Mouse (Mus musculus) stomach, postnatal 0 days (tissue): ENCODE measurements around the gene Cog2. TPM values are rescaled to one million over a fixed set of nuclear protein-coding genes. Genes with fewer than 3 reads are reported as not detected.

Source experiments
- ATAC-seq: fragments of 200-750 bp; cut with Nextera tagmentation; 2 replicates; pipeline ENCODE4 v1.8.0; 2017; ENCODE audit not compliant: low FRiP score, low TSS enrichment
- DNase-seq: peaks from one replicate; pipeline ENCODE4 v3.0.0-alpha.2; 2016; ENCODE audit warnings: low spot score
- H3K27ac ChIP-seq: fragments of 300-500 bp; sonication (generic); replicated peaks from 2 replicates; pipeline ENCODE4 v1.5.1; 2014; ENCODE audit warnings: mild to moderate bottlenecking, control low read depth
- H3K27me3 ChIP-seq: fragments of 300-500 bp; sonication (generic); 2 replicates; pipeline ENCODE4 v1.6.1; 2014; ENCODE audit warnings: low read length; ENCODE audit not compliant: control insufficient read depth, insufficient read depth
- H3K36me3 ChIP-seq: fragments of 300-500 bp; sonication (generic); 2 replicates; pipeline ENCODE4 v1.6.1; 2014; ENCODE audit warnings: low read length, mixed read lengths; ENCODE audit not compliant: control insufficient read depth, insufficient read depth
- H3K4me1 ChIP-seq: fragments of 300-500 bp; sonication (generic); replicated peaks from 2 replicates; pipeline ENCODE4 v1.6.1; 2014; ENCODE audit warnings: antibody characterized with exemption; ENCODE audit not compliant: control insufficient read depth, insufficient read depth
- H3K4me2 ChIP-seq: fragments of 300-500 bp; sonication (generic); replicated peaks from 2 replicates; pipeline ENCODE4 v1.6.1; 2014; ENCODE audit warnings: low read depth, mild to moderate bottlenecking, control low read depth, moderate library complexity
- H3K4me3 ChIP-seq: fragments of 300-500 bp; sonication (generic); 2 replicates; pipeline ENCODE4 v1.5.1; 2014; ENCODE audit warnings: low read depth, low read length, control low read depth
- H3K9ac ChIP-seq: fragments of 300-500 bp; sonication (generic); 2 replicates; pipeline ENCODE4 v1.6.1; 2014; ENCODE audit warnings: mild to moderate bottlenecking, low read length, control low read depth, mixed read lengths
- H3K9me3 ChIP-seq: fragments of 300-500 bp; sonication (generic); 2 replicates; pipeline ENCODE4 v1.6.1; 2016; ENCODE audit warnings: low read length; ENCODE audit not compliant: control insufficient read depth
- CTCF ChIP-seq: IDR thresholded peaks from 2 replicates; pipeline ENCODE4 v1.5.1; 2016; ENCODE audit warnings: antibody characterized with exemption, low read depth, mild to moderate bottlenecking, moderate library complexity
- EP300 ChIP-seq: optimal IDR thresholded peaks from 2 replicates; pipeline ENCODE3; 2016; ENCODE audit warnings: antibody characterized with exemption
- WGBS: fragments of 180-500 bp; shearing (Covaris S2); extraction: QIAGEN DNeasy Blood & Tissue Kit; methylation state at CpG from one replicate; pipeline ENCODE4 v1.1.7; 2014; 5-methylcytosine and 5-hydroxymethylcytosine counted together
- polyA plus RNA-seq: library from polyadenylated mRNA; unstranded; fragments of >200 nt; fragmentation: Nextera tagmentation; extraction: Ambion mirVana; gene quantifications from 2 replicates; pipeline ENCODE4 v1.2.1, GENCODE M21; 2015

Cog2 gene
- polyA plus RNA-seq, 1 experiment from 2014 or later: 23.3 TPM

DNA sequence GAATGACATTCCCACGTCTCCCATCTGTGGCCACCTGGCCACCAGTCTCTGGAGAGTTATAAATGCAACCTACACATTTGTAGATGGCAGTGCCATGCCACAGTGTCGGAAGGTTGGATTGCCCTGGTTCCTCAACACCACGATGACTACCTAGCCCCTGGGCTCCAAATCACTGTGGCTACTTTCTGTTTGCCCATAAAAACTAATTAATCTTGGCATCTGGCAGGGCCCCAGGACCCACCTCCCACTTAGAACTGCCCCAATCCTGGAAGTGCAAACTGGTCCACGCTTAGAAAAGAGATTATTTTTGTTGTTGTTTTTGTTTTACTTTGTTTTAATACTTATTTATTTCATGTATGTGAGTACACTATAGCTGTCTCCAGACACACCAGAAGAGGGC is 24.3 kb upstream of the Cog2 start:
- no peak for DNase-seq
- H3K9me3 ChIP-seq: no peaks in the 10 kb centered on the region
- 81% methylated on average over 4 of the region's 4 CpGs for WGBS
- no peak overlapping the region for H3K9ac ChIP-seq
- no peak overlapping the region for H3K4me2 ChIP-seq
- no peak for ATAC-seq
- H3K36me3 ChIP-seq: no peaks in the 10 kb centered on the region
- TF ChIP-seq EP300 (no peak), CTCF (no peak)
- H3K4me1 ChIP-seq: no peaks in the 10 kb centered on the region
- H3K27me3 ChIP-seq: no peaks in the 10 kb centered on the region
- no peak overlapping the region for H3K4me3 ChIP-seq
- H3K27ac ChIP-seq: no peak overlapping the region

DNA sequence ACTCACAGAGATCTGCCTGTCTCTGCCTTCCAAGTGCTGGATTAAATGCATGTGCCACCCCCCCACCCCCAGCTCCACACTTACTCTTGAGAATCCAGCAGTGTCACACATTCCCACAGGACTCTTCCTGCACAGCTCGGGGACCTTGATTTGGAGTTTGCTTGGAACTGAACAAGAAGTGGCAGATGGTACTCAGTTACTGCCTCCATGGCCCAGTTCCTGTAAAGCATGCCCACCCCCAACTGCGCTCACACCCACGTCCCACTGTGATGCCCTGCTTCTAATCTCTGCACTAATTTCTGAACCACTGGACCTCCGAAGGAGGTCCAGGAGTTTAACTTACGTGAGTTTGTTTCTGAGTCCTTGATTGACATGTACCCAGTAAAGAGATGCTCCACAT is 23.7 kb upstream of the Cog2 start:
- Histone ChIP-seq H3K4me1 (no peaks in the 10 kb centered on the region), H3K4me3 (no peak overlapping the region), H3K9ac (no peak overlapping the region), H3K27ac (no peak overlapping the region), H3K4me2 (no peak overlapping the region), H3K27me3 (no peaks in the 10 kb centered on the region), H3K9me3 (no peaks in the 10 kb centered on the region), H3K36me3 (no peaks in the 10 kb centered on the region)
- DNase-seq: no peak
- 94% methylated on average over 5 of the region's 5 CpGs for WGBS
- ATAC-seq: no peak
- TF ChIP-seq EP300 (no peak), CTCF (no peak)

DNA sequence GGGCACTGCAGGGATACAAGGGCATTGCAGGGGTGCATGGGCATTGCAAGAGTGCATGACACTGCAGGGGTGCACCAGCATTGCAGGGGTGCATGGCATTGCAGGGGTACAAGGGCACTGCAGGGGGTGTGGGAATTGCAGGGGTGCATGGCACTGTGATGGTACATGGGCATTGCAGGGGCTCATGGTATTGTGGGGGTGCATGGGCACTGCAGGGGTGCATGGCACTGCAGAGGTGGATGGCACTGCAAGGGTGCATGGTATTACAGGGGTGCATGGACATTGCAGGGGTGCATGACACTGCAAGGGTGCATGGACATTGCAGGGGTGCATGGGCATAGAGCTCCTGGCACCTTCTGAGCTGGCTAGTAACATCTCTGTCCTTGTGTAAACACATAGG is 22.2 kb upstream of the Cog2 start:
- no peaks in the 10 kb centered on the region for H3K9me3 ChIP-seq
- TF ChIP-seq CTCF: no peak
- no peak for TF ChIP-seq EP300
- ATAC-seq: no peak
- H3K27me3 ChIP-seq: no peaks in the 10 kb centered on the region
- H3K4me2 ChIP-seq: no peak overlapping the region
- H3K27ac ChIP-seq: no peak overlapping the region
- no peaks in the 10 kb centered on the region for H3K36me3 ChIP-seq
- no peak overlapping the region for H3K4me3 ChIP-seq
- no peak overlapping the region for H3K9ac ChIP-seq
- no peaks in the 10 kb centered on the region for H3K4me1 ChIP-seq
- no peak for DNase-seq

DNA sequence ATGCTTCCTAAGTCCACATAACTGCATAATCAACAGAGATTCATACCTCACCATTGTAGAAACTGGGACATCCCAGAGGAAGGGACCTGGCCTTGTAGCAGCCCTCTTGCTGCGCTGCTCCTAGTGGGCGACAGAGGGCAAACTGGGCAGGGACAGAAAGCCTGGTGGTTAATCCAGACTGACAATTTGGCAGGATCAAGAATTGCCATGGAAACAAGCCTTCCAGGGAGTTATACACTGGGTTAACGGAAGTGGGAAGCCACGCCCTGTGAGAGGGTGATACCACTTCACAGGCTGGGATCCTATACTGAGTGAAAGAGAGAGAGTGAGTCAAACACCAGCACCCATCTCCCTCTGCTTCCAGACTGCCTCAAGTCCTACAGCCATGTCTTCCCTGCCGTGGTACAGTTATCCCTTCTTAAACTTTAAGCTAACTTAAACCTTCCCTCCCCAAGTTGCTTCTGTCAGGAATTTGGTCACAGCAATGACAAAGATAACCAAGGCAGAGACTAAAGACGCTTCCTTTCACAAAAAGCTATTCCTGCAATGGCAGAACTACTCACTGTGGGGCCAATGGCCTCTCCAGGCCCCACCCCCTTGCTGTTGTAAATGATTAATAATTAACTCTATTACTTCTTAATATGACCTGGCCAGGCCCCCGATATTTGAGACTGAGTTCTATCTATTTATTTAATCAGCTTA is 21.2 kb upstream of the Cog2 start:
- Histone ChIP-seq H3K9ac (no peak overlapping the region), H3K27ac (no peak overlapping the region), H3K4me1 (no peaks in the 10 kb centered on the region), H3K4me3 (no peak overlapping the region), H3K4me2 (no peak overlapping the region), H3K27me3 (no peaks in the 10 kb centered on the region), H3K9me3 (no peaks in the 10 kb centered on the region), H3K36me3 (no peaks in the 10 kb centered on the region)
- no peak for ATAC-seq
- TF ChIP-seq CTCF: no peak
- no peak for TF ChIP-seq EP300
- WGBS: 44% methylated on average over 7 of the region's 7 CpGs
- DNase-seq: no peak

DNA sequence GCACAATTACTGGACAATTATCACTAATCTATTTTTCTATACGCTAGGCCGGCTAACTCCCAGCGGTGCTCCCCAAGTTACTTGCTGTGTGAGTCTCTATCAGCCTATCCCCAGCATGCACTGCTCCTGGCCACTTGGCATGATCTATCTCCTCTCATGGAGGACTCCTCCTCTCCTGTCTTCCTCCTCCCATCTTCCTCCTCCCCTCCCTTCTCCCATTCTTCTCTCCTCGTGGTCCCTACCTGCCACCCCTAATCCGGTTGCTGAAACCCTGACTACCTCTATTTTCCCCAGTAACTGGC is 20.7 kb upstream of the Cog2 start:
- Histone ChIP-seq H3K4me1 (no peaks in the 10 kb centered on the region), H3K9me3 (no peaks in the 10 kb centered on the region), H3K36me3 (no peaks in the 10 kb centered on the region), H3K9ac (no peak overlapping the region), H3K4me2 (no peak overlapping the region), H3K27ac (no peak overlapping the region), H3K4me3 (no peak overlapping the region), H3K27me3 (no peaks in the 10 kb centered on the region)
- 48% methylated on average over 5 of the region's 5 CpGs for WGBS
- ATAC-seq (no peak), DNase-seq (no peak)
- no peak for TF ChIP-seq CTCF
- TF ChIP-seq EP300: no peak

DNA sequence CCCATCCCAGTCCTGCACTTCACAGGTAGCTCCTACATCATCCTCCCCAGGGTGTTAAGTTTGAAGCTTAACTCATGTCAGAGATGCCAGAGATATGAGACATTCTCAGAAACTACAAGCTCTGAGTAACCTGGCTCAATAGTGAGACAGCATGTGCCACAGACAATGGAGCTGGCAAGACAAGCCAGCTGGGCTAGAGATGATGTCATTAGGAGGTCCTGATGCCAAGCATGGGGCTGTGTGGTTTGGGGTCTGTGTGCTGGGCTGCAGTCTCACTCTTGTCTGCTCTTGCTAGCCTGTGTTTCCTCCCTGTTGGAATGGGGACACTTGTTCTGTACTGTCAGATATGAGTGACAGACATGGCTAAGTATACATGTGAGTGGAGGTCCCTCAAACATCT is 14.9 kb upstream of the Cog2 start:
- no peak overlapping the region for H3K27ac ChIP-seq
- no peak for TF ChIP-seq CTCF
- TF ChIP-seq EP300: no peak
- ATAC-seq: no peak

More for the DNA sequence above, 14.9 kb upstream of the Cog2 start:
- Histone ChIP-seq H3K36me3 (no peaks in the 10 kb centered on the region), H3K27me3 (no peaks in the 10 kb centered on the region), H3K4me2 (no peak overlapping the region), H3K4me1 (no peaks in the 10 kb centered on the region), H3K9ac (no peak overlapping the region), H3K4me3 (no peak overlapping the region), H3K9me3 (no peaks in the 10 kb centered on the region)
- no peak for DNase-seq
